Mouse (Mus musculus): Measurements from ENCODE around the gene Wdsub1. TPM values are rescaled to one million over a fixed set of nuclear protein-coding genes. Genes with fewer than 3 reads are reported as not detected.
"Not testable (repeated sequence)": the region's sequence is repeated elsewhere in the genome, so short reads cannot be mapped to it uniquely, and the experiment has no call there.

Gene Wdsub1
- polyA plus RNA-seq (2012; rRNA removed), result 26.6 and 33.0 TPM in 2 replicates

DNA sequence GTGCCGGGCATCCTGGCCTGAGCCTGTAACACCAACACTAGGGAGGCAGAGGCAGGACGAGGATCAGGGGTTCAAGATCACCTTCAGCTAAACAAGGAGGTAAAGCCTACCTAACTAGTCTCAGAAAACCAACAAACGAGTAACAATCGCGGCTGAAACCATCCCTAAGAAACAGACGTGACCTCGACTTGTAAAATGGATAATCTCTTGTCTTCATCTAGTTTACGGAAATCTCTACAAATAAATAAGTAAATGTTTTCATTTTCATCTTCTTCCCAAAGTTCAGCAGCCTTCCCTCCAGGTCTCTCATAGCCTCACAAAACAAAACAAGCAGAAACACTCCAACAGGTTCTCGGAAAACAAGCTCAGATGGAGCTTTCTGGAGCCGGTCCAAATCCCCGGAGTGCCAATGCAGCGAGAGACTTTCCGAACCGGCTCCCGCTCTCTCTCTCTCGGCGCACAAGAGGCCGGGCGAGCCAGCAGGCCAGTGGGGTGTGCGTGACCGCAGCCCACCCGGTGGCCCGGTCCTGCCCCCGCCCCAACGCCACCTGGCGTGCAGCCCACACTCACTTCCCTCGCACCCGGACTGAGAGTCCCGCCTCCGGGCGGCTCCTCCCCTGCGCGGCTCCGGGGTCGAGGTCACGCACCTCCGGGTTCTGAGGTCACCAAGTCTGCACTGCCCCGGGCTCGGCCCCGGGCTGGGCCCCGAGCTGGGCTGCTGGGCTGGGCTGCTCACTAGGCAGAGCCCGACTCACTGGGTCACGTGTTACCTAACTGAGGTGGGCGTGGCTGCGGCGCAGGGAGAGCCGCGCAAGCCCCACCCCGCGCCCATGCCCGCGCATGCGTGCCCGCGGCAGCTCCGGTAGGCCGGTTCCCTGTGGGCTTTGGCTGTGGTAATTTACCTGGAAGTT is at the start of gene Wdsub1:
Gene Wdsub1 (minus strand): TSS at position 761 of the 911 bp plus-strand sequence.
- peak; percentile 76 for DNase-seq (ENCODE audit: low read depth, low spot score)
- WGBS, result 2% methylated on average over 57 of the region's 57 CpGs

DNA sequence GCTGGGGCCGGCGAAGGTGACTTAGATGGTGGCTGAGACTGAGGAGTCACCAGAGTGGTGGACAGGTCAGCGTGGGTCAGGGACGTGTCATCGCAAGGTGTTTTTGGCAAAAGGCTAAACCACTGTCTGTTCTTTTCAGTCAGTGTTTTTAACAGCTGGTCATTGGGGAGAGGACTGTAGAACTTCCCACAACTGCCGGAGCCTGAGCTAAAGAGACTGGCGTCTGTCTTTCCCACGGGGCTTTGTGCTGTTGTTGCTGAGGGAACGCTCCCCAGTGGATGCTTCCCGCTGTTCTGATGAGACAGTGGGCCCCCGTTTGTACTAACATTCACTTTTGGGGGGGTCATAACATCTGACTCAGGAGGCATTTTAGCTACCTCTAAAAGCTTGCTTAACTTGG is 31.2 kb upstream of the Wdsub1 start:
- WGBS, result 90% methylated on average over 11 of the region's 11 CpGs
- DNase-seq (ENCODE audit: low read depth, low spot score), result no peak

DNA sequence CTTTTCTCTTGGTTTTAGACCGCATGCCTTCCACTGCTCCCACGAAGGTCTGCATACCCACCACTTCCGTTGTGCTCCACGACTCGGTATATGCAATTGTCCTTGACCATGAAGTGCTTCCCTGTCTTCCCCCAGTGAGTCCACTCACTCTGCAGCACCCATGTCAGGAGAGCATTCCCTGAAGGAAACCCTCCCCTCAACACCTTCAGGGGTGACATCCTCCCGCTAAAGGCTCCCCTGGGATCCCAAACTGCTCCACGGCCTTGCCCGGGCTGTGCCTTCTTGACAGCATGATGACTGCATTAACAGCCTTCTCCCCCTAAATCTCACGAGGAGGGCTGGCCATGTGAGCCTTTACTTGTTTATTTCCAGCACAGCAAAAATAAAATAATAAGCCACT is 25.7 kb upstream of the Wdsub1 start:
- DNase-seq (ENCODE audit: low read depth, low spot score), result no peak
- WGBS, result 89% methylated on average over 9 of the region's 9 CpGs

DNA sequence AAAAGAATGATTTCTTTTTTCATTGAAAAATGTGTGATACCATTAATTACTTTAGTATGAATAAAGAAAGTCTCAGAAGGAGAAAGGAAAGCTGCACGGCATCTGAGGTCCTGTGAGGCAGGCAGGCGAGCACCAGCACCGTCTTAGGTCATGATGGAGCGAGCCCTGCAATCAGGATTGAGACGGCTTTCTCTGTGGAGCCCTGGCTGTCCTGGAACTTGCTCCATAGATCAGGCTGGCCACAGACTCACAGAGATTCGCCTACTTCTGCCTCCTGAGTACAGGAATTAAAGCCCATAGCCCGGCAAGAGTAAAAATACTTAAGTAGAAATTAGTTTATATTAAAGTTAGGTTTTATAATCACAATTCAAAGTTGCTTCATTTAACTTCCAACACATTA is 21.6 kb upstream of the Wdsub1 start:
- DNase-seq (ENCODE audit: low read depth, low spot score), result no peak
- 92% methylated on average over 7 of the region's 7 CpGs for WGBS

DNA sequence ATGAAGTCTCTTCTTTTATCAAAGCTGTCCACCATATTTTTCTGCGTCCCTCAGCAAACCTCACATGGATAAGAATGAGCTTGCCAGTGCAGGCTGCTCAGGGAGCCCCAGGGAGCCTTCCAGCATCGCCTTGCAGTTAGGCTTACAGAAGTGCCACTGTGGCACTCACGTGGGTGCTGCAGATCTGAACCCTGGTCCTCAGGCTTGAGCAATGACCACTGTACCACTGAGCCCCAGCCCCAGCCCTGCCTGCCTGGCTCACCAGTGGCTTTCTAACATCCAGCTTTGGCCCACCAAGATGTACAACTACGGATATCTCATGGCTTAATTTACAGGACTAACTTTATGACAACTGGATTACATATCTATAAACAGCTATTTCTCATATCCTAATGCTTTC is 16.3 kb upstream of the Wdsub1 start:
- no peak for DNase-seq (ENCODE audit: low read depth, low spot score)
- 91% methylated on average over 4 of the region's 4 CpGs for WGBS

DNA sequence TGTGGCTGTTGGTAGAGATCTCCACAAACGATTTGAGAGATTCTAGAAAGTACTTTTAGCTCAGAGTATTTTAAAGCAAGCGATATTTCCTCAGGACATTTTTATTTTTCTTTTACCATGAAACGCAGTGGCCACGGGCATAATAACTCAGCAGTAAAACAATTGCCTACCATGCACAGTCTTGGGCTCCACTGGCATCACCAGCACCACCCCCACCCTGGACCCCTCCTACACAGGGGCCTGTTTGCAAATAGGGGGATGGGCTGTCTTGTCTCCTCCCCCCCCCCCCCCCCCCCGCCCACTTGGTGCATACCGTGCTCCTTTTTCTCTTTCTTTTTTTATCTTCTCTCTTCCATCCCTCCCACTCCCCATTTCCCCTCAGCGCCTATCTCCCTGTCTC is 15.7 kb upstream of the Wdsub1 start:
- WGBS, result 93% methylated on average over 7 of the region's 7 CpGs
- no peak for DNase-seq (ENCODE audit: low read depth, low spot score)

DNA sequence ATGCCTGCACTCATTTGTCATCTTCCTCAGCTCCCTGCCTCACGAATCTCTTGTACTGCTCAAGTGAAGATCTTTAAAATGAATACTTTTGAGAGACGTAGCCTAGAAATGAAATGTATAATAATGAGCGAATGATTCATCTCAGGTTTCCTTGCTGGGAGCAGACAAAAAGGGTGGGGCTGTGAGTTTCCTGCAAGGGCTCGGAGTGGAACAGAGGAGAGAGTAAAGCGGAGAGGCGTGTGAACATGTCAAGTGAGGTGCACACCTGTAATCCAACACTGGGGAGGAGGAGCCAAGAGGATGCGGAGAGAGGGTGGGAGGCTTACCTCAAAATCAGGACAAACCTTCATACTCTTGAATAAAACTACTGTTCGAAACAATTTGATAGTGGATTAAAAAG is 14.4 kb upstream of the Wdsub1 start:
- no peak for DNase-seq (ENCODE audit: low read depth, low spot score)
- 41% methylated on average over 8 of the region's 8 CpGs for WGBS

DNA sequence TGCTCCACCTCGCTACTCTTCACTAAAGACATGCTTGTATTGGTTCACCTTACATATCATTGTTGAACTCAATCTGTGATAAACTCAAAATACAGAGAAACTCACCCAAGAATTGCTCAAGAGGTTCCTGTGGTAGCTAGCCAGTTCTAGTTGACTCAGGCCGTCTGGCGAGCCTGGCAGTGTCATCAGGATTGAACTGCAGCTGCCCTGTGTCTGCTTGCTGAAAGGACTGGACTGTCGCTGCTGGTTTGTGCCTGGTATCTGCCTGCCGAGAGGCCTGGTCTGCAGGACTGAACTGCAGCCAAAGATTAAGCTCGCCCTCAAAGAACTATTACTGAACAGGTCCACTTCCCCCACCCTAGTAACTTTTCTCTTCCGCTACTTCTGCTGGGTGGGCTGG is 14.0 kb upstream of the Wdsub1 start:
- DNase-seq (ENCODE audit: low read depth, low spot score), result no peak
- WGBS, result 73% methylated on average over 7 of the region's 7 CpGs

DNA sequence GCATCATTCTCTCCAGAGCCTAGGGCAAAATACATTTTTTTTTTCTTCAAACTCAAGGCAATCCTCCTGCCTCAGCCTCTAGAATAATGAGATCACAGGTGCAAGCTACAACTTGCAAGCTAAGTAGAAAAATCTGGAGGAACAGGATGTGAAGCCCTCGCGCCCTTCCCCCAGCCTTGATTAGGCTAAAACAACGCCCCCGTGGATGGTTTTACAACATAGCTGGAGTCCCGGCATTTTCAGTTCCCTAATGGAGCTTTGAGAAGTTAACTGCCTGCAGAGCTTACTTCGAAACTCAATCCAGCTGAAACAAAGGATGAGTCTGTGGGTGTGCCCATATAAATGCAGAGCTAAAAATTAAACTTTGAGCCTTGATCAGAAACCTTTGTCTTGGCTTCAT is 7.3 kb upstream of the Wdsub1 start:
- DNase-seq (ENCODE audit: low read depth, low spot score), result no peak

DNA sequence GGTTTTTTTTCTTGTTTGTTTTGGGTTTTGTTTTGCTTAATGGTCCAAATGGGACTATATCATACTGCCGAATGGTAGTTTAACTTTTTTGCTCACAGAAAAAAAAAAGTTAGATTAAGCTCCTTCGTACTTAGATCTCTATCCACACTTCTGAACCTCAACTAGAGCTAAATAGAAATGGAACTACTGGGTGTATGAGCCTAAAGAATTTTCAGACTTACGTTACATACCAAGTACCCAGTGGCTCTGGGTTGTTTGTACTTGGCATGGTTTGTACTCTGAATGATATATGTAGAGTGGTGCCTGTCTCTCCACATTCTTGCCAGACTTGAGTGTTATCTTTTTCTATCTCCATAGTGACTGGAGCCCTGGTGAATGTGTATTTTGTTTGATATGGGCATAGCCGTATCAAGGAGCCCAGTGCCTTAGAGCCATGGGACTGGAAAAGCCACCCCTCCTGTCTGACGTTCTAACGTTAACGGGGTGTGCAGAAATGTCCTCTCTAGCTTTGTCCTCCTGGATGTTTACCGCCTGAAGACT is 421 bp upstream of the Wdsub1 start:
- WGBS, result 58% methylated on average over 8 of the region's 8 CpGs
- no peak for DNase-seq (ENCODE audit: low read depth, low spot score)

More for the DNA sequence above, 7.3 kb upstream of the Wdsub1 start:
- 50% methylated on average over 6 of the region's 6 CpGs for WGBS

DNA sequence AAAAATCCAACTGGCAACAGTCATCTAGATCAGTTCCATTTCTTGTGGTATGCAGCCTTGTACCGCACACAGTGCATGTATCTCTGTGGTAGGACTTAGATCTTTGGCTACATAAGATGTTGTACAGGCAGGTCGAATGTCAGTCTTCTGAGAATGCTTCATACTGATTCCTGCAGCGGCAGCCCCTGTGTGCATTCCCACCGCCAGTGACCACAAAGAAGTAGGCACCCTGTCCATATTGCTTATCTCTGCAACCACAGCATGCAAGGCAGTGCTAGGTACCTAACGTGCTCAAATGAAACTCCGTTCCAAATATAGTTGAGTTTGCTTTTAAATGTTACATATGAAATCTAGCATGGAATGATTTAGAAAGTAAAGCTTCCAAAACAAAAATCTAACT is 987 bp downstream of the Wdsub1 start:
- WGBS, result 68% methylated on average over 6 of the region's 6 CpGs
- no peak for DNase-seq (ENCODE audit: low read depth, low spot score)

DNA sequence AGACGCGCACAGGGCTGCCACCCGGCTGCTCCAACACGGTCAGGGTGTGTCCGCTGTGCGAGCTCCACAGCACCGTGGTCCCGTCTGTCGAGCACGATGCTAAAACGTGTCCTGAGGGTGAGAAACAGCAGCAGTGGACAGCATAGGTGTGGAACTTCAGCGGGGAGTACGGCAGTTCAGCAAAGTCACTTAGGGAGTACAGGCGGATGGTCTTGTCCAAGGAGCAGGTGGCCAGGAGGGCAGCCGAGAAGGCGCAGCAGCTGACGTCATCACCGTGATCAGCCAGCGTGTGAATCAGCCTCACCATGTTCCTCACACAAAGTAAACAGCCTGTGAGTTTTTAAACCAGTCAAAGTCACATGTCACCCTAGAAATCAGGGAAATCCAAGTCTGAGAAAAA is 4.2 kb downstream of the Wdsub1 start:
- no peak for DNase-seq (ENCODE audit: low read depth, low spot score)
- WGBS, result 60% methylated on average over 19 of the region's 19 CpGs

DNA sequence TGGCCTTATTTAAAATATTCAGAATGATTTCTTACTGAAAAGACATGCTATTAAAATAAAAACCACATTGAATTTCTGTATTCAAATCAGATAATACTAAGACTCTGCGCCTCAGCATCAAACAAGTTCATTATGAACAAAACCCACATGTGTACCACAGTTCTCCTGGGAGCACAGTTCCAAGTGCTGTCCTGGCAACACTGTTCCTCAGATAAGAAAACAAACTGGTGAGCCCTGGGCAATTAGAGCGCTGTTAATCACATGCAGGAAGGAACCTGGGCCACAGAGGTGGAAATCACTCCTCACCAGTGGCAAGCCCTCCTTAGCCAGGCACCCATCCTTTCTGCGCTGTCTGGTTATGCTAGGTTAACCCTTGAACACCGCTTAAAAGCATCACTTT is 5.1 kb downstream of the Wdsub1 start:
- DNase-seq (ENCODE audit: low read depth, low spot score), result no peak
- WGBS, result 92% methylated on average over 4 of the region's 4 CpGs

DNA sequence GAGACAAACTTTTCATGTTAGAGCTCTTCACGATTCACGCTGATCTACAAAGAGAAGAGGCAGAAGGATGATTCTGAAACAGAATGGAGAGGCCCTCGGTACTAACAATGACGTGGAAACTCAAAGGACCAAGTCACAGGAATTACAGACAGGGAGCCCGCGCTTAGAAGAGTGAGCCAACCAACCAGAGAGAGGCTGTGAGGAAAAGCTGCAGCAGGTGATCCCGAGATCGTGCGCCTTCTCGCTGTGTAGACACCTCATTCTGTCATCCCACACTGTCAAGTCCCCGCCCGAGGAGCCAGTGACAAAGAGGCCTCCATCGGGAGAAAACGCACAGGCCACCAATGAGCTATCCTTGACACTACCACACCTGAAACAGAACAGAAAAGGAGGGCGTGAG is 5.9 kb downstream of the Wdsub1 start:
- no peak for DNase-seq (ENCODE audit: low read depth, low spot score)
- 95% methylated on average over 15 of the region's 15 CpGs for WGBS

DNA sequence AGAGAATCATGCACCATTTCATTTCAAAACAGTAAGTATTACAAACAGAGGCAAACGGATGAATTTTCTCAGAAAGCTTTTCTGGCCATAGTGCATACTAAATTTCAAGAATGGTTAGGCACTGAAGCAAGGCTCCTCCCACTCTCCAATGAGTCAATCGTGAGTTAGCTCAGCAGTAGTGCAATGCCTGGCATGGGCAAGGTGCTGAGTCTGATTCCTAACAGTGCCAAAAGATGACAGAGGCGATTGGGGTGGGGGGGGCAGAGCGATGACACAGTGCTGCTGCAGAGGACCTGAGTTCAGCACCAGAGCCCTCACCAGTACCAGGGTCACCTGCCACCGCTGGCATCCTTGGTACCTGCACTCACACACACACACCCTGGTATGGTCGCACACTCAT is 11.9 kb downstream of the Wdsub1 start:
- 83% methylated on average over 6 of the region's 6 CpGs for WGBS
- DNase-seq (ENCODE audit: low read depth, low spot score), result no peak

DNA sequence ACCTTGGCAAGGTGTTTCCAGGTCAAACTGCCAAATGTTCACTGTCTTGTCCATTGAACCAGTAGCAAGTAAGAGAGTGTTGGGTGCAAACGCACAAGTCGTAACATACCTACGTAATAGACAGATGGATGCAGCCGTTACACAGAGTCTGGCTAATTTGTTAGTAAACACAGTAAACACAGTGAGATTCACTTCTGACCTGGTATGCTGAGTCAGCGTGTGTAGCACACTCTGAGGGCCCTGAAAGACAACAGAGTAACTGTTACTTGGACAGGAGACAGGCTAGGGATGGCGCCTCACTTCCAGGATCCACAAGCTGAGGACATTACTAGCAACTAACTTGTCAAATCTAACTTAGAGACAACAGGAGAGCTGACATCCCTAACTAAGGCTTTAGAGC is 19.8 kb downstream of the Wdsub1 start:
- no peak for DNase-seq (ENCODE audit: low read depth, low spot score)

DNA sequence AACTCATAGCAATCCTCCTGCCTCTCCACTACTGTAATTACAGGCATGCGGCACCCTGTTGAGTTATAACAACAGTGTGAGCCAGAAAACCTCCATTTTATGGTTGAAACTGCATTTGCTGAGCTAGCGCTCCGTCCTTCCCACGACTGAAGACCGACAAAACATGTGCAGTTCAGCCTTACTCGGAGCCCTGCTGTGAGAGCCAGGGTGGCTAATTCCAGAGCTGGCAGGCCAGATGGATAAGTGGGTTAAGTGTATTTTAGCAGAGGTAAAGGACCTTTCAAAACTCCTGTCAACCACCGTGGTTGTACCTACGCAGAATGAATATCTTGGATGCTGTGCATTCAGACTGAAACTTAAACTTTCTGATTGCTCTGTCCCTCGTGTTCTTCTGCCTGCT is 28.0 kb downstream of the Wdsub1 start:
- DNase-seq (ENCODE audit: low read depth, low spot score), result no peak
- WGBS, result 89% methylated on average over 9 of the region's 9 CpGs

More for the DNA sequence above, 19.8 kb downstream of the Wdsub1 start:
- WGBS, result 88% methylated on average over 6 of the region's 6 CpGs

DNA sequence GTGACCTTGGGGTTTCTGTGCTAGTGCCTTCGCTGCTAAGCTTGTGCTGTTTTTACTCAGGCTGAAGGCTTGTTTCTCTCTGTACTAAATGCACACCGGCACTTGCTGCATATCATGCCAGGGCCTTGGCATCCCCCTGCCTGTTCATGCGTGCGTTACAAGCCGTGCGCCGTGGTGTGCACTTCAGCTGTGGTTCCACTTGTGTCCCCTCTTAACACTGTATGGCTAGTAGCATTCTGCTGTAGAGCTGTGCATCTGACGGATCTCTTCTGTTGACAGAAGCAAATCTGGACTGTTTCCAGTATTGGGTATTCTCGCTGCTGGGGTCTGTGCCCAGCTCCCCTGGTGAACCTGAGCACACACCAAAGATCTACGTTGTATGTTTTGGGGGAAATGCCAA is 28.8 kb downstream of the Wdsub1 start:
- DNase-seq (ENCODE audit: low read depth, low spot score), result no peak
- WGBS, result 93% methylated on average over 10 of the region's 10 CpGs

DNA sequence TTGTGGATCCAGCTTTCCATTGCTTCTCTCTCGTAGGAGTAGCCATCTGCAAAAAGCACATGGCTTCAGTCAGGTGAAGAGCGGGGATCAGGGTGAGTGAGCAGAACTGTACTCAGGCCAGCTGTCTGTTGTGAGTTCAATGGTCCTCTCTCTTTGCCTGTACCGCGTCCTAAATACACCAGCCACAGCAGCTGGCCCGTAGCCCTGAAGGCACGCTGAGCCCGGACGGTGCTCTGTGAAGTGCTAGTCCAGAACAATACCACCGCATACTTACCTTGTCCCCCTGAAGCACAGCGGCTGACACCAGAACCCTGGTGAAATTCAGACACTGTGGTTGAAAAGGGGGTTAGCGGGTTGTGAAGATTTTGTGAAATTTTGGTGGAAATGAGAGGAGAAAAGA is 29.5 kb downstream of the Wdsub1 start:
- DNase-seq (ENCODE audit: low read depth, low spot score), result no peak
- 96% methylated on average over 11 of the region's 11 CpGs for WGBS

DNA sequence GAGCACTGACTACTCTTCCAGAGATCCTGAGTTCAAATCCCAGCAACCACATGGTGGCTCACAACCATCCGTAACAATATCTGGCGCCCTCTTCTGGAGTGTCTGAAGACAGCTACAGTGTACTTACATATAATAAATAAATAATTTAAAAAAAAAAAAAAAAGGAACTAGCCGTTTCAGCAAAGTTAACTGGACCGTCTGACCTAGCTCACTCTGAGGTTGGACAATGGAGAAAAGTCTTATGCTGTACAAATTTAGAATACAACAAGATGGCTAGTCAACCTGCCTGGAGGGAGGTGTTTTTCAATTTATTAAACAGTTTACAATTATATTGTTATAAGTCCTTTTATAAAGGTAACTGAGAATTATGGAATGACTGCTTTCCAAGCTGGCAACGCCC is 30.5 kb downstream of the Wdsub1 start:
- DNase-seq (ENCODE audit: low read depth, low spot score), result not testable (repeated sequence)
- 82% methylated on average over 5 of the region's 5 CpGs for WGBS

DNA sequence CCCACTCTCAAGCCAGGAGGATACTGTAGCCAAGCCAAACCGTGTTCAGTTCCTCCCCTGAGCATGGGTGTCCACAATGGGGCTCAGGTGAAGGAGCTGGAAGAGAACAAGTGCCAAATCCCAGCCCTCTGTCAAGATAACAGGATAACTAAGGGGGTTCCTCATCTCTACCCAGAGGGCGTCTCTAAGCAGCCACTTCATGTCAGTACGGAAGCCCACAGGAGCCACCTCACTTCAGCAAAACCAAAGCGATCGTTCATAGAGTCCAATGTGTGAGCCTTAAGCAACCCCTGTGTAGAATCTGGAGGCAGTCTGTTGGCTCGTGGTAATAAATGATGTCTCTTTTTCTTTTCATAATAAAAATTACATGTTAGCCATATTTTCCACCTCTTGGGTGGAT is 38.5 kb downstream of the Wdsub1 start:
- no peak for DNase-seq (ENCODE audit: low read depth, low spot score)
- 92% methylated on average over 6 of the region's 6 CpGs for WGBS

Data from large intestine, adult 2 months (tissue).